Mouse (Mus musculus) olfactory bulb, adult 2 months (tissue): ENCODE data around the gene Rubcnl. TPM values are rescaled to one million over a fixed set of nuclear protein-coding genes. Genes with fewer than 3 reads are reported as not detected.

Experiments
- H3K27ac ChIP-seq: fragments of 200-500 bp; 2 replicates; pipeline ENCODE4 v1.5.1; 2012; ENCODE audit warnings: low read depth, low read length; ENCODE audit not compliant: insufficient read depth
- H3K4me1 ChIP-seq: fragments of 200-500 bp; 2 replicates; pipeline ENCODE4 v1.6.1; 2012; ENCODE audit warnings: low read length; ENCODE audit not compliant: control insufficient read depth, insufficient read depth
- H3K4me3 ChIP-seq: fragments of 200-500 bp; 2 replicates; pipeline ENCODE4 v1.5.1; 2012; ENCODE audit warnings: mild to moderate bottlenecking, low read depth, low read length, moderate library complexity; ENCODE audit not compliant: insufficient read depth
- CTCF ChIP-seq: fragments of 200-500 bp; IDR thresholded peaks from 2 replicates; pipeline ENCODE4 v1.5.1; 2012; ENCODE audit warnings: low read depth, mild to moderate bottlenecking, low read length, moderate library complexity; ENCODE audit not compliant: insufficient read depth
- POLR2A ChIP-seq: fragments of 200-500 bp; IDR thresholded peaks from 2 replicates; pipeline ENCODE4 v1.6.1; 2012; ENCODE audit warnings: mild to moderate bottlenecking, low read depth, low read length, moderate library complexity; ENCODE audit not compliant: insufficient read depth
- WGBS: fragments of 180-500 bp; shearing (Covaris S2); methylation state at CpG from one replicate; pipeline ENCODE4 v1.1.7; 2018; 5-methylcytosine and 5-hydroxymethylcytosine counted together
- polyA plus RNA-seq: library from polyadenylated mRNA; stranded (reverse); fragments of >200 nt; gene quantifications from 2 replicates; pipeline ENCODE4 v1.2.4, GENCODE M21; 2012; ENCODE audit warnings: low replicate concordance; ENCODE audit not compliant: missing spikeins, insufficient read depth, insufficient read length

Gene Rubcnl
- not detected in 2 replicates for polyA plus RNA-seq

DNA sequence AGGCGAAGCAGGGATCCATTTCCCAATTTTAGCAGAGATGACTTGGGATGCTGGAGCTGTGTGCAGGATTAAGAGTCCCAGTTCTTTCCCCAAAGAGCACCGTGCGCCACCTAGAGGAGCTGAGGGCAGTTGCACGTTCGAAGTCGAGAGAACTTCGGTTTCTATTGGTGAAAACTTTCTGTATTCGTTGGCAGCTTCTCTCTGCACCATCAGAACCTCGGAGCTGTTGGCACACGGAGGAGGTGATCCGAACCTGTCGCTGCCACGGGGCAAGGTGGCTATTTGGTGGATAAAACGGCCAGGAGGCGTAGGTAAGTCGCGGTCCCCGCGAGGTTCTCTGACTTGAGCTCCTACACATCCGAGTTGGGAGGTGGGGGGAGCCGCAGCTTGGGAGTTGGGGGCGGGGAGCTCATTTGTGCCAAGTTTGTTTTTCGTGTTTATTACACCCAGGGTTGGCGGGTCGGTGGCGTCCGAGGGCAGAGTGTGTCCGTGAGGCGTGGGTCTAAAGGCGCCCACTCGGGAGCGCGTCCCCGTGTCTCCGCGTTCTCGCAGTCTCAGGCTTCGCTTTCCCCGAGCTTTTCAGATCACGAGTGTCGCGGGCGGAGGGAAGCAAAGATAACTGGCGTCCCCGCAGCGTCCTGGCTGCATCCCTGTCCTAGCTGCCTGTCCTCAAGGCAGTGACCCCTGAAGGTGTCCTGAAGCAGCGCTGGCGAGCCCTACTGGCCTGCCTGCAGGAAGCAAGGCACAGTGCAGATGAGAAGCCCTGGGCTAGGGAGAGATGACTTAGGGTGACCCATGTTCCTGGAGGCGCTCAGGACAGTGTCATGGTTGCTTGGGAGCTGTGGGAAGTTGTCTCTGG is at the start of gene Rubcnl:
Gene Rubcnl, plus strand, starts transcription at position 172 of the 859 bp plus-strand sequence.
- under 1% methylated on average over 49 of the region's 49 CpGs for WGBS
- Histone ChIP-seq H3K4me3 (peak within 1 kb of the TSS; percentile 58), H3K27ac (no peak within 1 kb of the TSS), H3K4me1 (peaks cover 7% of the 10 kb centered on the region; the same call in 1 of the 2 replicates)
- TF ChIP-seq CTCF: peak; percentile 78
- no peak for TF ChIP-seq POLR2A

DNA sequence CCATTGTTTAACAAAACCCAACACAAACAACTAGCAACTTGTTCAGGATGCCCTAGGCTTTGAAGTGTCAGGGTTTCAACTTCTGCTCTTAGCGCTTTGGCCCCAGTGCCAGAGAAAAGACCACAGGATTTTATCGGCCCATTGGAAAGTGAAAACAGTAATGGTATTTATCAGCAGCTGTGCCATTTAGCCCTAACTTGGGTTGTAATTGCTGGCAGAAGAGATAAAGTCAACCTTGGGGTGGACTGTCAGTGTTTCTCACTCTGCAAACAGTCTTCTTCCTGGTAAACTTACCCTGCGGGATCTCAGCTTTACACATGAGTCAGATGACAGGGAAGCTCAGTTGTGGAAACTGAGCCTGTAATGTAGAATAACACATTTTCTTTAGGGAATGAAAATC is 43.6 kb upstream of the Rubcnl start:
- Histone ChIP-seq H3K27ac (no peak overlapping the region), H3K4me3 (no peak overlapping the region), H3K4me1 (no peaks in the 10 kb centered on the region)
- no peak for TF ChIP-seq CTCF
- no peak for TF ChIP-seq POLR2A
- 59% methylated on average over 3 of the region's 3 CpGs for WGBS

DNA sequence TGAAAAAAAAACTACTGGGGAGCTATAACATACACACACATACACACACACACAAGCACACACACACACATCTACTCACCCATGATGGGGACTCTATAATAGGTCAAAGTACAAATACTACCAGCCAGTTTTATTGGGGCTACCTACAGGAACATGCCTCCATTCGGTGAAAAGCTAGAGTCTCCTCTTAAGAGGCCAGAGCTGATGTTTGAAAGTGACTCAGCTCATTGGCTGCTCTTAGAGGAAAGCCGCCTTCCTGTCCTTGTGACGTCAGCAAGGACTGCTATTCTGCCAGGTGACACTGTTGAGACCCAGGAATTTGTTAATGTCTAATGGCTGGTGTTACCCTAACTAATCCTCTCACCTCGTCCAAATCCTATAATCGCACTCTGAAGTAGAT is 43.1 kb upstream of the Rubcnl start:
- no peak overlapping the region for H3K27ac ChIP-seq
- no peak overlapping the region for H3K4me3 ChIP-seq
- no peaks in the 10 kb centered on the region for H3K4me1 ChIP-seq
- 91% methylated on average over 5 of the region's 5 CpGs for WGBS
- TF ChIP-seq CTCF: no peak
- TF ChIP-seq POLR2A: no peak

DNA sequence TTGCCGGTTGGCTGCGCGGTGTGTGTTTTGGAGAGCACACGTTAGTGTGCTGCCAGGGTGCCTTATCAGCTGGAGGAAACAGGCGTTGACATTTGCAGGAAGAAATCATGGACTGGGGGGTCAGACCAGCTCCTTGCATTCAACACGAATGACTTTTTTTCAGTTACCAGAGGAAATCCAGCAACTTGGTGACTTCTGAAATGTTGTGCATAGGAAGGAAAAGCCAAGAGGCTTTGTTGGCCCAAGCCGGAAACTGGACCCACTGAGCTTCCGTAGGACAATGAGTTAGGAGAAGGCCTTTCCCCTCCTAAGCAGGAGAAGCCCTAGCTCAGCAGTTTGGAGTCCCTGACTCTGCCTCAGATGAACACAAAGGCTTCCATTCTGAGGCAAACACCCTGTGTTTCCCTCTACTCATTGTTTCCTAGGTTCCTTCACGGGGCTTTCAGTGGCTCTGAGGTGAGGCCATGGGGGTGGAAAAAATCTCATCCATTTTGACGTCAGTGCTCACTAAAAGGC is 41.6 kb upstream of the Rubcnl start:
- TF ChIP-seq POLR2A: no peak
- H3K4me1 ChIP-seq: no peaks in the 10 kb centered on the region
- 82% methylated on average over 10 of the region's 10 CpGs for WGBS

DNA sequence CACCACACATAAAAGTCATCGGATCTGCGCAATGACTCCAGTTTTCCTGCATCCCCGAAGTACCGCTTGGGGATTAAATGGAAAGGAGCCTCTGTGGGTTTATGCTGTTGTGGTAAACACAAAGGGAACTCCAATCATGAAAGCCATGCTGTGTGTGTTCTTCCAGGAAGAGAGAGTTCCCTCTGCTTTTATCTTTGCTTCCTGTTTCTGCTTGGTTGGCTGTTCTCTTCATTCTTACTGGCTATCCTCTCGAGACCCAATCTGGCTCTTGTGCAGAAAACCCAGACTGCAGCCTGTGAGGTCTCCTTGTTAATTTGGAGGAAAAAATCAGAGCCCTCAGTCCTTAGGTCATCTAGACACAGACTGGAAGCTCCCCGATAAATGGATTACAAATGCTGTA is 38.9 kb upstream of the Rubcnl start:
- whole genome bisulfite sequencing: 76% methylated on average over 6 of the region's 6 CpGs
- TF ChIP-seq CTCF (no peak), POLR2A (no peak)
- H3K4me1 ChIP-seq: no peaks in the 10 kb centered on the region

More for the DNA sequence above, 41.6 kb upstream of the Rubcnl start:
- Histone ChIP-seq H3K27ac (no peak overlapping the region), H3K4me3 (no peak overlapping the region)

DNA sequence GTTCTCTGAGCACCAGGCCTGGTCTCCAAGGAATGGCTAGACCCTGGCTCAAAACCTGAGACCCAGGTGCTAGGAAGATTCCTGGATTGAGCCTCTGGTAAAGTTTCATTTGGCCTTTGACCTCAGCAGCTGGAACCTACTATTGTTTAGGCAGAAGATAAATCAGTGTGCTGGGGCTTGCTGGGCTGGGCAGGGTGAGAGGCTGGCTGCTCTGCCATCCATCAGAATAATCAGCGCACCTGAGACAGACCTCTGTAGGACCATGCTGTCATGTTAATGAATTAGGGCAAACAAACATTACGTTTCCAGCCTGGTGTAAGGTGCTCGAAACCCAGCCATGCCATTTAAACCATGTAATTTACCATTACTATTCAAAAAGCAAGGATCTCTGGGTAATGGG is 34.8 kb upstream of the Rubcnl start:
- H3K4me1 ChIP-seq: no peaks in the 10 kb centered on the region
- no peak overlapping the region for H3K27ac ChIP-seq
- WGBS: 97% methylated on average over 3 of the region's 3 CpGs
- no peak for TF ChIP-seq CTCF
- no peak for TF ChIP-seq POLR2A
- no peak overlapping the region for H3K4me3 ChIP-seq

More for the DNA sequence above, 38.9 kb upstream of the Rubcnl start:
- H3K4me3 ChIP-seq: no peak overlapping the region
- H3K27ac ChIP-seq: no peak overlapping the region

DNA sequence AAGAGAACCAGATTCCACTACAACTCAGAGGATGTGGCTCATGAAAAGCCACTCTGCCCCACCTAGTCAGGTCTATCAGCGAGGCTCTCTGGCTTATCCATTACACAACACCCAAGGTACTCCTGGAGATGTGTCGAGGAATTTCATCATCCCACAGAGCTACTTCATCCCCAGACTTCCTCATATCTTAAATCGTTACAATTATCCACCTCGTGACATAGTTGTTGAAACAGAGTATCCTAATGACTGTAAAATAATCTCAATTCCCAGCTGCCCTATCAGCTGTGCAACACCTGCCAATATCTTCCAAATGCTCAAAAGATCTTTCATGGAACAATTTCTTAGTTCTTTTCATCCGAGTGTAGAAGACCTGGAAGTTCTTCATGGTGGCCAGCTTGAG is 32.7 kb upstream of the Rubcnl start:
- no peak overlapping the region for H3K27ac ChIP-seq
- no peaks in the 10 kb centered on the region for H3K4me1 ChIP-seq
- TF ChIP-seq POLR2A: no peak
- TF ChIP-seq CTCF: no peak
- 90% methylated on average over 5 of the region's 5 CpGs for WGBS
- no peak overlapping the region for H3K4me3 ChIP-seq

DNA sequence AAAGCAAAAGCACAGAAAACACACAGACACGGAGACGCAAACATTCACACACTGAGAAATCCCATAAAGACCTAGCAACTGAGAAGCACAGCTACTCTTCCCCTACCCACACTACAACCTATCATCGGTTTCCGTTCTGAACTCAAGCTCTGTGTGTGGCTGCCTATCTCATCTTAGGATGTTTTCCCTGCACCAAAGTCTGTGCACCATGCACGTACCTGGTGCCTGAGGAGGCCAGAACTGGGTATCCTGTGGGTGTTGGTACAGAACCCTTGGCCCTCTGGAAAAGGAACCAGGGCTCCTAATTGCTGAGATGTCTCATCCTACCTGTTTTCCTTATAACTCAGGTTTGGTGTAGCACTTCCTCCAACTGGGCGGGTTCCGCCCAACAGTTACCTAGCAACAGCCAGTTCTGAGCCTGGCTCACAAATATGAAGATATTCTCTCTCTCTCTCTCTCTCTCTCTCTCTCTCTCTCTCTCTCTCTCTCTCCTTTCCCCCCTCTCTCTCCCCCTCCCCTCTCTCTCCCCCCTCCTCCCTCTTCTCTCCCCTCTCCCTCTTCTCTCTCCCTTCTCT is 30.9 kb upstream of the Rubcnl start:
- Histone ChIP-seq H3K4me3 (no peak overlapping the region), H3K4me1 (no peaks in the 10 kb centered on the region), H3K27ac (no peak overlapping the region)
- TF ChIP-seq CTCF (no peak), POLR2A (no peak)
- 86% methylated on average over 7 of the region's 7 CpGs for WGBS

DNA sequence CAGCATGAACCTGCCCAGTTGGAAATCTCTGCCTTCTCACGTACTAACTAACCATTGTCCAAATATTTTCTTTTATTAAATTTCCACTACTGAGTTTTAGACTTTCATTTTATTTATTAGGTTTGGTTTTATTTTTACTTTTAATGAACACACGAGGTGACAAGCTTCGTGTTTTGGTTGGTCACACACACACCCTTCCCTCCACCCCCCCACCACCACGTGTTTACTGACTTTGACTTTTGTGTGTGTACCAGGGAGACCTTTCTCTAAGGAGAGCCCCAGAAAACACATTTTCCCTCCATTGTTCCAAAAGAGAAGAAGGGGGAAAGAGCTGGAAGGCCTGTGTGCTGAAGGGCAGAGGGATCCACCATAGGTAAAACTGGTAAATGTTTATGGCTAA is 30.2 kb upstream of the Rubcnl start:
- 46% methylated on average over 4 of the region's 4 CpGs for WGBS
- no peak overlapping the region for H3K4me3 ChIP-seq
- TF ChIP-seq POLR2A: no peak
- no peak for TF ChIP-seq CTCF
- no peaks in the 10 kb centered on the region for H3K4me1 ChIP-seq
- no peak overlapping the region for H3K27ac ChIP-seq
